Mouse (Mus musculus) stomach, adult 2 months (tissue): ENCODE measurements around the gene Ntsr1. TPM values are rescaled to one million over a fixed set of nuclear protein-coding genes. Genes with fewer than 3 reads are reported as not detected.

Experiments
- polyA plus RNA-seq: library from polyadenylated mRNA; depleted of rRNA; stranded (reverse); fragments of >200 nt; gene quantifications from 2 replicates; pipeline ENCODE4 v1.2.3, GENCODE M21; 2012; rRNA removed

Ntsr1 gene
- 0.13 TPM in 2 replicates for polyA plus RNA-seq

DNA sequence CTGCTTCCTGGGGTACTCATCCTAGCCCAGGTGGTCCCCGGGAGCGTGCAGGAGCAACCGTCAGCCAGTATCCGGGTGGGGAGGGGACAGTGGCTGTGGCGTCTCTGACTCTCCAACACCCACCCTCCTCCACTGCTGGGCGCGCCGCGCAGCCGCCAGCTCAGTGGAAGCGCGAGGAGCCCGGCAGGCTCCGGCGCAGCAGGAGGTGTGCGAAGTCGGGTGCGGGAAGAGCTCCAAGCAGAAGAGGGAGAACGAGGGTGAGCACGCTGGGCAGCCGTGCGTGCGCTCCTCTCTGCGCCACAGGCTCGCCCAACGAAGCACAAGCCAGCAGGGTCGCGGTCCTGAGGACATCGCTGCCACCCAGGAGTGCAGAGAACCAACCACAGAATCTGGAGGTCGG is at the start of gene Ntsr1:
Gene Ntsr1 (plus strand): TSS at position 236 of the 400 bp plus-strand sequence.

DNA sequence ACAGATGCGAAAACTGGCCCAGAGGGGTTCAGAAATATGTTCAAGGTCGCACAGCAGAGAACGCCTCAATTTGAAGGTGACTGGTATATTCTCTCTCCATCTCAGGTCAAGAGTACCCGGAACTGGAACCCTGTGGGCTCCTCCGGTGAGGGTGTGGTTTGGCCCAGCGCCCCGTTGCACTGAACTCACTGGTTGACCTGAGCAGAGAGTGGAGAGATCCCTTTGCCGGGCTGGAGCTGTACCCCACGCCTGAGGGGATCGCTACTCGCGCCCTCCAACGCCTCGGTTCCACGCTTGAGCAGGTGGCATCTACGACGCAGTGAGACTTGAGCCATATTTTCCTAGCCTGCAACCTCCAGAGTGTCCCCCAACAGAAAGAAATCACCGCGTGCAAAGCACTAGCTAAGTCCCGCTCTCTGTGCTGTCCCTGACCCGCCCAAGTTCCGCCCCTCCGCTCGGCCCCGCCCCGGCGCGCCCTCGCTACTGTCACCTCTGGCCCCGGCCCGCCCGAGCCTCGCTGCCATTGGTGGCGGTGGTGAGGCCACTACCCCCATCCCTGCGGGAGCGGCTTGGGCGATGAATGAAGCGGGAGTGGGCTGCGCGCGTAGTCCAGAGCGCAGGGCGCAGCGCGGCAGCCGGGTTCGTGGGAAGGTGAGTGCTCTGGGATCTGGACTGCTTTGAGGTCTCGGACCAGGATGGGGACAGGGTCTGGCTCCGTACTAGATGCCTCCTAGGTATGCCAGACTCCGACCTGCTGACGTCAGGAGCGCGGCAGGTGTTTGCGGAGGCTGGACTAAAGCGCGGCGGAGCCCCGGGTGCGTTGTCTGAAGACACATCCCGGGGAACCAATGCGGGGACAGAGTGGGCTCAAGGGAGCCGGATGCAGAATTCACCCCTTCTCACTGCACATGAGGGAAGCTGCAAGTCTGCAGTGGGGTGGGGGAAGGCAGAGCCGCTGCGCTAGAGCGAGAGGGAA is 43.8 kb upstream of the Ntsr1 start, which contains the start of gene Slco4a1:
Gene Slco4a1 (plus strand): TSS at position 523 of the 976 bp plus-strand sequence.

DNA sequence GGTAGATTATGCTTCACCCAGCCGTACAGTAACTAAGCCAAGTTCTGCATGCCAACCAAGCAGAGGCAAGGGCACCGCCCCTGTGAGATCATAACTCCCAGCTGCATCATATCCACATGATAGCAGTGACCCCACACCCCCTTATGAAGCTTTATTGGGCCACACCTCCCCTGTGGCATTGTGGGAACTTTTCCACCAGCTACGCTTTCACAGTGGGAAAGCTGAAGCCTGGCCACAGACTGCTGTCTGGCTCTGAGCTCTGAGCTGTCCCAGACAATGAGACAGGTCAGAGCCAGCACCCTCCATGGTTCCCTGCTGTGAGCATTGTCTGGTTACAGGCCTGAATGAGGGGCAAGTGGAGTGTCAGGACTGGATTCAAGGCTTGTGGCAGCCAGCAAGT is 81.2 kb downstream of the Ntsr1 start, which contains the start of gene Mrgbp:
Gene Mrgbp (plus strand): TSS at position 303 of the 400 bp plus-strand sequence.

DNA sequence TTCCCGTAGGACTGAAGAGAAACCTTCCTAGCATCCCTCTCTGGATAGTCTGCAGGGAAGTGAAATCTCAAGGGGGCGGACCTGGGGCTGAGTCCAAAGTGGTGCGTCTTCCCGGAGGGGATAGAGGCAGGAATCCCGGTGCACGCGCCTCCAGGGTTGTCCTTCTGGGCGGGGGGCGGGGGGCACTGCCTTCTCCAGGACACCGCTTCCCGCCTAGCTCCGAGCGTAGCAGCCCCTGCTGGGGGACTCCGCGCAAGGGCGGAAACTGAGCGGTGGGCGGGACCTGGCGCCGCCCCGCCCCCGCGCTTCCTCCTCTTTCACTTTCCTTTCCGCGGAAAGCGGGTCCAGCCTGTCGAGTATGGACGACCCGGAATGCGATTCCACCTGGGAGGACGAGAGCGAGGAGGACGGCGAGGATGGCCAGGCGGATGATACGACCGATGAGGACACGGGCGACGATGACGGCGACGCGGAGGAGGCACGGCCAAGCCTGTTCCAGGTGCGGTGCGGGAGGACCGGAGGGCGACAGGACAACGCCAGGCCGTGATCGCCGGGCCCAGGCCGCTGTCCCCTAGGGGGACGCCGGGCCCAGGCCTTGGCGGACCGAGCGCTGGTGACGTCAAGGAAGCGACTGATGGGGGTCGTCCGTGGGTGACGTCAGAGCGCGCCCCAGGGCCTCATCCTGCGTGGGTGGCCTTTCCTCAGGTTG is 89.5 kb downstream of the Ntsr1 start, which contains the start of gene Ogfr:
Gene Ogfr (plus strand): TSS at position 123 of the 709 bp plus-strand sequence.

Other genes starting within 250 kb of the Ntsr1 start
- 954 and 1,766 TPM in 2 replicates for gene Rps21, start 242.6 kb upstream of the Ntsr1 start, polyA plus RNA-seq
- gene Cables2, start 226.5 kb upstream of the Ntsr1 start, polyA plus RNA-seq = 12.3 and 14.5 TPM in 2 replicates
- gene Rbbp8nl, start 210.1 kb upstream of the Ntsr1 start, polyA plus RNA-seq = 4.3 and 4.4 TPM in 2 replicates
- gene Gata5, start 165.3 kb upstream of the Ntsr1 start, polyA plus RNA-seq = 23.4 and 30.8 TPM in 2 replicates
- 19.2 and 24.8 TPM in 2 replicates for gene Slco4a1, start 43.7 kb upstream of the Ntsr1 start, polyA plus RNA-seq
- gene Mrgbp, start 81.3 kb downstream of the Ntsr1 start, polyA plus RNA-seq = 11.4 and 14.6 TPM in 2 replicates
- gene Ogfr, start 89.3 kb downstream of the Ntsr1 start, polyA plus RNA-seq = 8.5 TPM in 2 replicates
- gene Col9a3, start 97.8 kb downstream of the Ntsr1 start, polyA plus RNA-seq = 0.77 and 1.5 TPM in 2 replicates
- gene Tcfl5, start 142.7 kb downstream of the Ntsr1 start, polyA plus RNA-seq = 0.09 TPM in 1 of 2 replicates, not detected in the other
- gene Dido1, start 210.0 kb downstream of the Ntsr1 start, polyA plus RNA-seq = 2.6 and 3.7 TPM in 2 replicates
- gene Gid8, start 210.1 kb downstream of the Ntsr1 start, polyA plus RNA-seq = 11.6 and 12.9 TPM in 2 replicates
- gene Slc17a9, start 225.3 kb downstream of the Ntsr1 start, polyA plus RNA-seq = 11.7 and 12.3 TPM in 2 replicates